ENCODE assay signal across 10 mouse cellular contexts in the genomic region with DNA sequence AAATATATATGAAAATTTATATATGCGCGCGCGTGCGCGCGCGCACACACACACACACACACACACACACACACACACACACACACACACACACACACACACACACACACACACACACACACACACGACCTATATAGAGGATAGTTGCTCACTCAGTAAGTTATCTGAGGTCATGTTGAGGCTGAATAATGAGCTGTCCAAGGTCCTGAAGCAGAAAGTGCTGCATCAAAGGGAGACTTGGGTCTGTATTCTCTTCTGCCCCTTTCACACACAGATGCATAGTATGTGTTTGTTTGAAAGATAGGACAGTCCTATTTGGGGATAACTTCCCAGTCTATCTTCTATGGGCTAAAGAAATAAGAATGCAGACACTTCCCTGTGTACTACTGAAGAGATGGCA.
DNase-seq lines count a peak whose midpoint lies in the region; ATAC-seq and TF ChIP-seq lines count a peak whose summit lies in the region.
"Had no signal": no experiment of that assay in that cellular context is flagged by ENCODE, and none has a peak within 500 bp of the region (broad histone marks: within the 10 kb centered on the region; RNA-seq: fewer than 3 reads in every experiment).

No protein-coding gene starts in this region.

- no peak overlapping the region for H3K4me3 ChIP-seq in intestine, embryonic 14.5 days (ENCODE audit: low read depth, low read length)
- no peak overlapping the region for H3K4me3 ChIP-seq in intestine, embryonic 16.5 days (ENCODE audit: low read length)
- H3K4me3 ChIP-seq in limb, embryonic 14.5 days (replicated peaks; ENCODE audit: low read length), result no peak overlapping the region
- H3K4me3 ChIP-seq in forebrain, embryonic 12.5 days (replicated peaks), result no peak overlapping the region
- H3K4me3 ChIP-seq: forebrain, embryonic 10.5 days had no signal

- no peaks in the 10 kb centered on the region for H3K36me3 ChIP-seq in intestine, embryonic 14.5 days (ENCODE audit: control insufficient read depth, insufficient read depth, low read length)
- no peaks in the 10 kb centered on the region for H3K36me3 ChIP-seq in intestine, embryonic 16.5 days (ENCODE audit: control insufficient read depth, insufficient read depth, low read length)
- no peaks in the 10 kb centered on the region for H3K36me3 ChIP-seq in limb, embryonic 14.5 days (ENCODE audit: control insufficient read depth, insufficient read depth, low read length)
- no peaks in the 10 kb centered on the region for H3K36me3 ChIP-seq in forebrain, embryonic 12.5 days (replicated peaks)
- H3K36me3 ChIP-seq: forebrain, embryonic 10.5 days had no signal

- peak; percentile 59 for DNase-seq in intestine, embryonic 14.5 days (ENCODE audit: low spot score)
- peak; percentile 14 for DNase-seq in CD4-positive helper T cell, adult 2 months (ENCODE audit: low read depth, low spot score)
- peak; percentile 68 for DNase-seq in ZHBTc4 (ENCODE audit: low read depth, low spot score)
- peak; percentile 74 for DNase-seq in limb, embryonic 14.5 days (ENCODE audit: low spot score)
- no peak for DNase-seq in left cerebral cortex, postnatal 36 days (ENCODE audit: low spot score in 2 of 2)
- DNase-seq in gastrocnemius, postnatal 4 days (ENCODE audit: low spot score in 2 of 2), result no peak

- H3K27me3 ChIP-seq in intestine, embryonic 14.5 days (replicated peaks; ENCODE audit: control insufficient read depth, insufficient read depth, low read length), result no peaks in the 10 kb centered on the region
- no peaks in the 10 kb centered on the region for H3K27me3 ChIP-seq in intestine, embryonic 16.5 days (replicated peaks; ENCODE audit: control insufficient read depth, insufficient read depth, low read length)
- H3K27me3 ChIP-seq in limb, embryonic 14.5 days (ENCODE audit: control insufficient read depth, insufficient read depth, low read length), result no peaks in the 10 kb centered on the region
- H3K27me3 ChIP-seq in forebrain, embryonic 12.5 days, result no peaks in the 10 kb centered on the region

- no peak overlapping the region for H3K27ac ChIP-seq in intestine, embryonic 14.5 days (ENCODE audit: low read depth)
- H3K27ac ChIP-seq in intestine, embryonic 16.5 days (ENCODE audit: low read length), result no peak overlapping the region
- no peak overlapping the region for H3K27ac ChIP-seq in limb, embryonic 14.5 days (replicated peaks; ENCODE audit: low read depth, low read length)
- H3K27ac ChIP-seq in forebrain, embryonic 12.5 days, result no peak overlapping the region
- H3K27ac ChIP-seq: forebrain, embryonic 10.5 days had no signal

- intact Hi-C loops in left cerebral cortex, postnatal 36 days (cut with DNase I), result no loop called here

- no peak overlapping the region for H3K4me2 ChIP-seq in intestine, embryonic 14.5 days (ENCODE audit: low read length)
- no peak overlapping the region for H3K4me2 ChIP-seq in intestine, embryonic 16.5 days (ENCODE audit: low read depth, low read length)
- H3K4me2 ChIP-seq in limb, embryonic 14.5 days (replicated peaks; ENCODE audit: low read depth, low read length, severe bottlenecking), result no peak overlapping the region
- H3K4me2 ChIP-seq in forebrain, embryonic 12.5 days, result no peak overlapping the region
- H3K4me2 ChIP-seq: midbrain, embryonic 11.5 days had no signal

- H3K9ac ChIP-seq in intestine, embryonic 14.5 days (ENCODE audit: low read length), result no peak overlapping the region
- no peak overlapping the region for H3K9ac ChIP-seq in intestine, embryonic 16.5 days (ENCODE audit: low read depth, low read length)
- H3K9ac ChIP-seq in limb, embryonic 14.5 days (ENCODE audit: low read depth, low read length, severe bottlenecking), result no peak overlapping the region
- no peak overlapping the region for H3K9ac ChIP-seq in forebrain, embryonic 12.5 days

- H3K9me3 ChIP-seq in intestine, embryonic 14.5 days (ENCODE audit: control insufficient read depth, low read length), result no peaks in the 10 kb centered on the region
- no peaks in the 10 kb centered on the region for H3K9me3 ChIP-seq in intestine, embryonic 16.5 days (ENCODE audit: control insufficient read depth, low read length)
- no peaks in the 10 kb centered on the region for H3K9me3 ChIP-seq in limb, embryonic 14.5 days (ENCODE audit: control insufficient read depth, low read length)
- H3K9me3 ChIP-seq in forebrain, embryonic 12.5 days, result no peaks in the 10 kb centered on the region
- H3K9me3 ChIP-seq: forebrain, embryonic 10.5 days had no signal

- no peak for ATAC-seq in intestine, embryonic 14.5 days (replicated peaks; ENCODE audit: low FRiP score, low TSS enrichment, low read depth)
- no peak for ATAC-seq in intestine, embryonic 16.5 days
- no peak for ATAC-seq in limb, embryonic 14.5 days (ENCODE audit: low FRiP score, low read depth)
- ATAC-seq in forebrain, embryonic 12.5 days (ENCODE audit: low FRiP score), result no peak

- H3K4me1 ChIP-seq in intestine, embryonic 14.5 days (replicated peaks; ENCODE audit: control insufficient read depth, insufficient read depth, low read length), result no peaks in the 10 kb centered on the region
- H3K4me1 ChIP-seq in intestine, embryonic 16.5 days (ENCODE audit: control insufficient read depth, insufficient read depth, low read length), result no peaks in the 10 kb centered on the region
- H3K4me1 ChIP-seq in limb, embryonic 14.5 days (ENCODE audit: control insufficient read depth, insufficient read depth, low read length), result no peaks in the 10 kb centered on the region
- peaks cover 5% of the 10 kb centered on the region for H3K4me1 ChIP-seq in forebrain, embryonic 12.5 days
- H3K4me1 ChIP-seq: forebrain, embryonic 10.5 days had no signal

- no peak for TF ChIP-seq POLR2A in limb, embryonic 14.5 days (IDR thresholded peaks at IDR 0.05; ENCODE audit: borderline replicate concordance, extremely low read depth, insufficient read depth, insufficient read length)

- 76% methylated on average over 9 of the region's 9 CpGs for WGBS in intestine, embryonic 14.5 days
- WGBS in intestine, embryonic 16.5 days, result 70% methylated on average over 7 of the region's 9 CpGs
- WGBS in limb, embryonic 14.5 days, result 82% methylated on average over 9 of the region's 9 CpGs
- 50% methylated on average over 1 of the region's 9 CpGs for WGBS in forebrain, embryonic 12.5 days

Comparison
In these comparisons a context has a peak if more than half of its experiments do, and no peak if none do; other contexts are left out.
1. DNase-seq: peak in intestine, embryonic 14.5 days (single experiment), CD4-positive helper T cell, adult 2 months (single experiment), ZHBTc4 (single experiment) and limb, embryonic 14.5 days (single experiment); none in left cerebral cortex, postnatal 36 days (0 of 2) and gastrocnemius, postnatal 4 days (0 of 2).